Mouse (Mus musculus): ENCODE data around the gene Tbc1d9.
A peak's percentile ranks its signal among the peaks of the same experiment; 100 is the strongest.

Gene Tbc1d9

DNA sequence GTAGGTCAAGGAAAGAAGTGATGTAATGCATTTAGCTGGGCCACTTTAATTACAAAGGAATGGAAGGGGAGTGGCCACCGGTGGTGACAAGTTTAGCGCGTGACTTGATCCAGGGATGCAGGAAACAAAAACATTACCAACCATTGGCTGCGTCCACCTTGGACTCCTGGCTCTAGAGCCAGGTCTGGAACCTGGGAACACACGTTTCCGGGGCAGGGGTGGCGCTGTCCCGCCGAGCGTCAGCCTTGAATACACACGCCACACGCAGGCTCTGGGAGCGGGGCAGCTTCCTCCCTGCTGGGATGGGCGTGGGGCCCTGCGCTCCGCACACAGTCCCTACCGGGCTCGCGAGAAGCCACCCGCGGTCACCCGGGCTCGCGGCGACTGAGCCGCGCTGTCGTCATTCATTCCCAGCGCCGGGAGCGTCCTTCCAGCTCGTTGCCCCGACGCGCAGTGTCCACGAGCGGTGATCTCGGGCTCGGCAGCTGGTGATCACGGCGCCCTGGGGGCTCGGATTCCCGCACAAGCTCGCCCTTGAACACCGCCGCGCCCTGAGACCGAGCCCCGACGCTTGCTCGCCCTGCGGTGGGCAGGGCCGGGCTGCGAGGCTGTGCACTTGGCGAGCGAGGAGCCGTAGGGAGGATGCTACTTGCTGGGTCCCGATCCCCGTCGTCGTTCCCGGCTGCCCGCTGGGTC, at the start of gene Tbc1d9:
Tbc1d9 (plus strand) TSS at position 118 of the 696 bp plus-strand sequence.
- peak; percentile 88 to 89 for DNase-seq

- no peak for DNase-seq
Measured at GRCm38 (mm10) chr8:83135086-83135485, 30.1 kb upstream of the Tbc1d9 start.

- DNase-seq = no peak
Measured at GRCm38 (mm10) chr8:83140068-83140467, 25.1 kb upstream of the Tbc1d9 start.

GRCm38 (mm10) chr8:83140701-83141111, 24.4 kb upstream of the Tbc1d9 start:
- no peak for DNase-seq

DNA sequence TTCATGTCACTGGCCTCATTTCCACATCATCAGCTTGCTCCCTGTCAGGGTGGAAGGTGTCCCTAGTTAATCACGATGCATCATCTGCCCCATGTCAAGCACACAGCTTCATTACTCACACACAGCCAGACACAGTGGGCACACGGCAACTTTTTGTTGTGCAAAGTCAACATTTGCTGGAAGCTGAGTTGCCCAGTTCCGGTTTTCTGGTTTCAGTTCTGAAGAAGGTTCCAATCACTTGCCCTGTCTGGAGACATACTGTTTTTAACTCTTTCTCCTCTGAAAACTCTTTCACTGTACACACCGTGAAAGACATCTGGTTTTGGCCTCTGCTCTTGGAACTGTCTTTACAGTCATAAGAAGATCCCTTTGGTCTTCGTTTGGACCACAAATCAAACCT, 23.8 kb upstream of the Tbc1d9 start:
- DNase-seq = no peak

GRCm38 (mm10) chr8:83144601-83145000, 20.6 kb upstream of the Tbc1d9 start:
- no peak for DNase-seq

DNA sequence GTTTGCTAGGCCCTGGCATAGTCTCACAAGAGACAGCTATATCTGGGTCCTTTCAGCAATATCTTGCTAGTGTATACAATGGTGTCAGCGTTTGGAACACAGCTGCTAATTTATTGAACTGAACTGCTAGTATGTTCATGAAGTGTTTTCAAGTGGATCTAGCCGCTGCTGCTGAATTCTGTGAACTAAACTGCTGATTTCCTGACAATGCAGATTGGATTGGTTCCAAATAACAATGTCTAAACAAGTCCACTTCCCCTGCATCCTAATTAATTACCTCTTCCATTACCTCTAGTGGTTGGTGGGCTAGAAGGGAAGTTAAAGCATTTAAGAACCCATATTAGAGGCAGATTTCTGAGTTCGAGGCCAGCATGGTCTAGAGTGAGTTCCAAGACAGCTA, 19.7 kb upstream of the Tbc1d9 start:
- DNase-seq = no peak

DNA sequence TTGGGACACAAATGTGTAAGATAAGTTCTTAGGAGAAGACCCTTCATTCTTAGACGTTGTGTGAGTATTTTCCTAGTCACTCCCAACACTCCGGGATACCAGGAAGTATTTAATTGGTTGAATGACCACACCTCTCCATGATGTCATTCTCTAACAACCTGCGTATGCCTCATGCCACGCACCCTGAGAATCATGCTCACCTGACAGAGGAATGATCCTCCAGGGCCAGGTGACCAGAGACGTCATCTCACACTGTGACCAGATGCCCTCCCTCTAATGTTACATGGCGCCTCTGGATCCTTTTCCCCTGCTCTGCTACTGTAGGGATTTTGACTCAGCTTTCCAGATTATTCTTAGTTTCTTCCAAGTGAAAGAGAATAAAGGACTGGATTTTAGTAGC, 16.0 kb upstream of the Tbc1d9 start:
- DNase-seq = no peak

DNA sequence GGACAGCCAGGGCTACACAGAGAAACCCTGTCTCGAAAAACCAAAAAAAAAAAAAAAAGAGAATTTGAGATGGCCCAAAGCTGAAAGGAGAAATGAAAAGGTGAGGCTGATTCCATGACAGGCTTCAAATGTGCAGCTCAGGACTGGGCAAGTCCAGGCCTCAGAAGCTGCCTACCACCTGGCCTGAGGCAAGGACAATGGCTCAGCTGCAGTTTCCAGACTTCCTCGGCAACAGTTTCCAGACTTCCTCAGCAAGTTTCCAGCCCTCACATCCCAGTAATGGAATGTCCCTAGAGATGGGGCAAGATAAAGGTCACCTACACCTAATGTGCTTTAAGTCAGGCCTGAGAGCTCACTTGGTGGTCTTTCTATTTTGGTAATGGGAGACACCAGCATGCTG, 13.1 kb upstream of the Tbc1d9 start:
- no peak for DNase-seq

DNA sequence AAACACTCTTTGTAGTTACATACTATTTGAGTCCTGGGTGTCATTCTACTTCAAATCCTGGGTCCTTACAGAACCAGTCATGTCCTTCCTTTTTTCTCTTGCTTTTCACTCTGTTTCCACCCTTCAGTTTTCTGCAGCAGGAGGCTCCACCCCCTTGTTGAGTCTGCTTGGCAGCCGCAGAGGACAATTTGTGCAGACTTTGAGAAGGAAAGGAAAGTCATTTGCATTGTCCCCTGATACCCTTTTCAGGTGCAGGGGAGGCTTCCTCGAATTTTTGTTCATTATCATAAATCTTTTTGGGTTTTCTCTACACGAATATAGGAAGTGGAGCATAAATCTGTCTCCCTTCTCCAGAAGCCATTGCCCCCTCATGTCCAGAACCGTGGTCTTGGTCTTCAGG, 12.7 kb upstream of the Tbc1d9 start:
- no peak for DNase-seq

GRCm38 (mm10) chr8:83155110-83155509, 10.0 kb upstream of the Tbc1d9 start:
- no peak for DNase-seq

GRCm38 (mm10) chr8:83158971-83159370, 6.2 kb upstream of the Tbc1d9 start:
- DNase-seq = no peak

GRCm38 (mm10) chr8:83159615-83160014, 5.5 kb upstream of the Tbc1d9 start:
- no peak for DNase-seq

- no peak for DNase-seq
Measured at GRCm38 (mm10) chr8:83160613-83161012, 4.5 kb upstream of the Tbc1d9 start.

DNA sequence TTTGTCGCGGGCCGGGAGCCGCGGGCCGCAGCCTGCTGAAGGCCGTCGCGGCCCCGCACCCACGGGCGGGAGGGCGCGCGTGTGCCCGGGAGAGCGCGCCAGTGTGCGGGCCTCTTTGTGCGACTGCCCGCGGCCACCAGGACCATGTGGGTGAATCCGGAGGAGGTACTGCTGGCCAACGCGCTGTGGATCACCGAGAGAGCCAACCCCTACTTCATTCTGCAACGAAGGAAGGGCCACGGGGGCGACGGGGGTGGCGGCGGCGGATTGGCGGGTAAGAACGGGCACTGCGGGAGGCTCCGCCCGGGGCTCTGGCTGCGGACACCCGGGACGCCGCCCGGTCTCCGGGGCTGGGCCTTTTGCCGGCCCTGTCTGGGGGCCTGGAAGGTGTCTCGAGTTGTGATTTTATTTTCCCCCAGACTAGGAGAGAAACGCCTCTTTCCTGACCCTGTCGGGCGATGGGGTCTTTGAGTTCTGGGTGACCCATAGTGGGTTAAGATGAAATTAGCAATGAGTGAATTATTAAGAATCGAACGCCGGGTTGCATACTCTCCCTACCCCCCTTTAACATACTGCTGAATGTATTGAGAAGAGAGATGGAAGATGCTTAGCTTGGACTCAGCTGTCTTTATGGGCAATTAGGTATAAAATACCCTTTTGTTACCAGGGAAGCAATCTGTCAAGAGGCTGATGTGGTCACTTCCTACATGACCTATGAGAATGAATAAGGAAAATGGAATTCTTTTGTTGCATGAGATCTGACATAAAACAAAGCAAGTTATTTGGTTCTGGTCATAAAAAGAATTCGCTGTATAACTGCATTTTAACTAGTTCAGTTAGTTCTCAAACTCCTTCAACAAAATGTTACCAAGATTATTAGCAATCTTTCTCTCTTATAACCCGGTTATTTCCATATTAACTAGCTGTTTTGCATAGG, 1.0 kb downstream of the Tbc1d9 start, which contains the start of gene Gm10645:
Gm10645 (minus strand) TSS at position 240 of the 937 bp plus-strand sequence.
- peak; percentile 73 to 75 for DNase-seq

- peak in 1 of 2 experiments; percentile 30 for DNase-seq
Measured at GRCm38 (mm10) chr8:83167932-83168331, 2.8 kb downstream of the Tbc1d9 start.

DNA sequence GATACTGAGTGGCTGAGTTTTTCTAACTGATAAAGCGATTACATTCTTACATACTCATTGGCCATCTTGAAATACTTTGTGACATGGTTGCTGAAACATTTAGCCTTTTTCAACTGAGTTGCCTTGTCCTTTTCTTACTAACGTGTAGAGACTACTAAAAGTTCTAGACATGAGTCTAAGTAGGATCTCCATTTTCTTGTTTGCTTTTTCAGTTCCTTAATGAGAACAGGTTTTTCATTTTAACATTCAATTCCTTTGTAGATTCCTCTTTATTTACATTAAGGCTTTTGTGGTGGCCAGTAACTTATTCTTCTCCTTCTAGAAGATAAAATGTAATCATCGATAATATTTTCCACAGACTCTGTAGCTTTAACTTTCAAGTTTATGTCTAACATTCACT, 4.0 kb downstream of the Tbc1d9 start:
- DNase-seq = no peak

DNA sequence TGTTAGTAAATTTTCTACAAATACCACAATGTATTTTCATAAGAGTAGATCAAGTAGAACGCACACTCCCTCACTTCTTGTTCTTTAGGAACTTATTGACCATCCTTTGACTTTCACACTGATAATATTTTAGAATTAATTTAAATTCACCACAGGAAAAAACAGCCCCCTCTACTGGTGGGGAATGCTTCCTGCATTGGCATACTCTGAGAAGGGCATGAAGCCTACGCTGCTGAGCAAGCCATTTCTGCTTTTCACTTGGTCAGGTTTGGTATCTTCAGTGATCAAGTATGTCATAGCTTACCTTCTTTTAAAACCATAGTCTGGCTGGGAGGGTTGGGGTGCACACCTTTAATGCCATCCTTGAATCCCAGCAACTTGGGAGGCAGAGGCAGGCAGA, 4.6 kb downstream of the Tbc1d9 start:
- DNase-seq = peak in 1 of 2 experiments; percentile 51

GRCm38 (mm10) chr8:83170894-83171293, 5.7 kb downstream of the Tbc1d9 start:
- no peak for DNase-seq

DNA sequence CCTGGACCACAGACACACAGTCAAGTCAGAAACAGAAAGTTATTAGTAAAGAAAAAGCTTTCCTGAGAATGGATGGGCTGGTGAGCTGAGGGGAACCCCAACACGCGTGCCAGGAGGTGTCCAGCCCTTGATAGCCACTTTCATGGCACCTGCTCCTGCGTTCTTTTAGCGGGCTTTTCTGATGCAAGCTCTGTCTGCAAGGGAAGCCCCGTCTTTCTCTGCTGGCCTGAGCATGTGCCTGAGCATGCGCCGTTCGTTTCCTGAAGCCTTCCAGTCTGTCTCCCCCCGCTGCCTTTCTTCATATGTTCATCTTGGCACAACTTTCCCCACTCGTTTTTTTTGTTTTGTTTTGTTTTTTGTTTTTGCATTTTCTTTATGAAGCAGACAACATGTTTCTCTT, 10.5 kb downstream of the Tbc1d9 start:
- DNase-seq = peak; percentile 60 to 72

DNA sequence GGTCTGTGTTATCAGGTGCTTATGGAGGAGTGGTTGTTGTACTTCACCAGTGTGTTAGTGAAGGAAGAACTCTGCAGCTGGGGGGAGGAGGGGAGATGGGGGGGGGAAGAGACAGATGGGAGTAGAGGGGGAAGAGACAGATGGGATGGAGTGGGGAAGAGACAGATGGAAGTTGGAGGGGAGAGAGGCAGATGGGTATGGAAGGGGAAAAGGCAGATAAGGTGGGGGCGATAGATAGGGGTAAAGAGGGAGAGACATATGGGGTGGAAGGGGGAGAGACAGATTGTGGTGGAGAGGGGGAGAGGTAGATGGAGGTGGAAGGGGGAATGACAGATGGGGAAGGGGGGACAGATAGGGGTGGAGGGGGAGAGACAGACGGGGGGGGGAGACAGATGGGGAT, 11.6 kb downstream of the Tbc1d9 start:
- no peak for DNase-seq

- DNase-seq = no peak
Measured at GRCm38 (mm10) chr8:83177317-83178195, 12.4 kb downstream of the Tbc1d9 start.

DNA sequence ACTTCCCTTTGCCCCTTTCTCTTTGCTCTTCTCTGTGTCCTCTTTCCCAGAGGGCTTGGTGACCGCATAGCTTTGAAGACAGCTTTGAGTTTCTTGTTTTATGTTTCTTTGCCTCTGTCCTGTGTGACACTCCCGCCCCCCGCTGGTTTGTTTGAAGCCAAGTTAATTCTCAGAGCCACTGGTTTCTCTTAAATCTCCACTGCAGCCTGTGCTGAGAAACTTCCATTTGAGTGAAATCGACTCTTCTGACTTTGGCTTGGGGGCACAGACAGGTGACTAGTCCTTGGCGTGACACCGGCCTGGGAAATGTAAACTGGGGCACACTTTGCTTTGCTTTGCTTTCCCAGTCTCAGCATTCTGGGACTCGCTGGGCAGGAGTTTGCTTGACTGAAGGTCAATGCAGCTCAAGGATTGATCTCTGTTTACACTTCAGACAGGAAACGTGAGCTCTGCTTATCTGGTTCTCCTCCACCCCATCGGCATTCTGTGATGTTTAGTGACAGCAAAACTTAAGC, 13.1 kb downstream of the Tbc1d9 start:
- DNase-seq = peak in 1 of 2 experiments; percentile 32
